Mouse (Mus musculus): Measurements from ENCODE around the gene Cd3d. TPM values are rescaled to one million over a fixed set of nuclear protein-coding genes. Genes with fewer than 3 reads are reported as not detected.

The Cd3d gene
- polyA plus RNA-seq, 1 experiment from 2014 or later, result 0.28 TPM

DNA sequence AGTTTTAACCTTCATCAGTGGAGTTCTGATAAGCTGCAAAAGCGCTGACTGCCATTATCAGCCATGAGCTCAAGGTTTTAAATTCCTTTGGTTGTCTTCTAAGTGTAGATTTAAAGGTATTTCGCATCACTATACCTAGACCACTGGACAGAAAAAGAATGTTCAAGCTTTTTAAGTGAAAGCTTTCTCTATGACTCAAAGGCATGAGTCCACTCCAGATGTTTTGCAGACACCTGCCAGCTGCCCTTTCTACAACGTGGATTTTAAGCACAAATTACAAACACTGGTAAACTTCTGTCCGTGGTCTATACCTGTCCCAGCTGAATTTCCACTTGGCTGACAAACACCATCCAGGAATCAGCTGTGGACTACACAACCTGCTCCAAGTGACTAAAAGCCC, 13.4 kb downstream of the Cd3d start:
- ATAC-seq (ENCODE audit: insufficient number of reproducible peaks, low FRiP score, low TSS enrichment, low read depth), result no peak
- no peak overlapping the region for H3K27ac ChIP-seq
- H3K4me2 ChIP-seq, result no peak overlapping the region
- H3K4me3 ChIP-seq, result no peak overlapping the region
- H3K27me3 ChIP-seq, result 0 out of 2 replicates have a peak, but pooled peaks cover 3% of the 10 kb centered on the region
- 63% methylated on average over 4 of the region's 4 CpGs for WGBS
- H3K4me1 ChIP-seq, result peaks cover 8% of the 10 kb centered on the region; the same call in 1 of the 2 replicates
- no peaks in the 10 kb centered on the region for H3K36me3 ChIP-seq
- H3K9ac ChIP-seq, result no peak overlapping the region
- no peaks in the 10 kb centered on the region for H3K9me3 ChIP-seq

DNA sequence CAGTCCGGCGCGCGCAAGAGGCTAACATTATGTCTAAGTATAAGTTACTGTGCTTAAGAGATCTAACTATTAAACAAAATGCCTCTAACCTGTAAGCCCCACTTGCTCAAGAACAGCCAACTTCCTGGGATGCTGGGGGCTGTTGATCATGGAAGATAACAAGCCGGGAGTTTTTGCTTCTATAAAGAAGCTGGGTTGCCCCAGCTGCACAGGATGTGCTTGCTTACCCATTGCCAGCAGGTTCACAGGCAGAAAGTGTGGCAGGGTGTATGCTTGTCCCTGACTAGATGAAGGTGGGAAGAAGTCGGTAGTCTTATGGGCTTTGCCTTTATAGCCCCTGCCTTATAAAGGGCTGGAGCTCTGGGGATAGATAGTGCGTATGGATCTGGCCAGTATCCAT, 15.0 kb downstream of the Cd3d start:
- H3K4me2 ChIP-seq, result no peak overlapping the region
- 88% methylated on average over 7 of the region's 7 CpGs for WGBS
- H3K27ac ChIP-seq, result no peak overlapping the region
- H3K36me3 ChIP-seq, result no peaks in the 10 kb centered on the region
- H3K4me1 ChIP-seq, result peaks cover 8% of the 10 kb centered on the region; the same call in 1 of the 2 replicates
- H3K9ac ChIP-seq, result no peak overlapping the region
- ATAC-seq (ENCODE audit: insufficient number of reproducible peaks, low FRiP score, low TSS enrichment, low read depth), result no peak
- no peak overlapping the region for H3K4me3 ChIP-seq
- H3K27me3 ChIP-seq, result 0 out of 2 replicates have a peak, but pooled peaks cover 3% of the 10 kb centered on the region
- H3K9me3 ChIP-seq, result no peaks in the 10 kb centered on the region

DNA sequence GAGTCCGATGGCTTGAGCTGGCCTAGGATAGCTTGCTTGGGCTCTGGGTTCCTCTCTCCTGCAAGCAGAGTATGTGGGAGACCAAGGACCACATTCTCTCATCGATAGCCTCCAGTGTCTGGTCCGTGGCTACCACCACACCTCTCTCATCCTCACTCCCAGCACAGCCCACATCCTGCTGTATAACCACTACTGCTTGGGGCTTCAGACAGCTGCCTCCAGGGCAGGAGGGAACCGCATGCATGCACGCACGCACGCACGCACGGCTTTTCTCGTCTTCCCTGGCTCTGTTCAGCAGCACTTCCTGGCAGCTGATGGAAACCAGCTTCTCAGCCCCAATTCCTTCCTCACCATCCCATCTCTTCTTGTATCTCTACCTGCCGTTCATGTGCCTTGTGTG, 16.6 kb downstream of the Cd3d start:
- Histone ChIP-seq H3K36me3 (no peaks in the 10 kb centered on the region), H3K9ac (no peak overlapping the region), H3K27me3 (0 out of 2 replicates have a peak, but pooled peaks cover 3% of the 10 kb centered on the region), H3K4me2 (no peak overlapping the region), H3K4me3 (no peak overlapping the region), H3K9me3 (no peaks in the 10 kb centered on the region), H3K27ac (no peak overlapping the region), H3K4me1 (peaks cover 8% of the 10 kb centered on the region; the same call in 1 of the 2 replicates)
- 53% methylated on average over 11 of the region's 11 CpGs for WGBS
- no peak for ATAC-seq (ENCODE audit: insufficient number of reproducible peaks, low FRiP score, low TSS enrichment, low read depth)

DNA sequence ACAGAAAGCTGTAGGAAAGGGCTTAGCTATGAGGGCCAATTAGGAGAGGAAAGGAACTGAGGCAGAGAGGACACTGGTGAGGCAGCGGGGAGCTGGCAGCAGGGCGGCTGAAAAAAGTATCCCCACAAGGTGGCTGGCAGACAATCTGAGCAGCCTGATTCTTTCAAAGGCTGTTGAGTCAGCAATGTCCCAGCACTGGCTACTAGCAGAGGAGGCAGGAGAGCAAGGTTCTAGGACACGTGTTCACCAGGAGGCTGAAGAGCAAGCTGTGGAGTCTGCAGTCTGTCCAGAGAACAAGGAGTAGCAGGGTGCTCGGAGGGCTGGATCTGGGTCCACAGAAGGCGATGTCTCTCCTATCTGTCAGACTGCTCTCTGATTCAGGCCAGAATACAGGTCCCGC, 17.6 kb downstream of the Cd3d start:
- no peak for ATAC-seq (ENCODE audit: insufficient number of reproducible peaks, low FRiP score, low TSS enrichment, low read depth)
- H3K27me3 ChIP-seq, result 0 out of 2 replicates have a peak, but pooled peaks cover 3% of the 10 kb centered on the region
- no peak overlapping the region for H3K9ac ChIP-seq
- H3K36me3 ChIP-seq, result no peaks in the 10 kb centered on the region
- no peak overlapping the region for H3K4me2 ChIP-seq
- no peak overlapping the region for H3K4me3 ChIP-seq
- H3K4me1 ChIP-seq, result peaks cover 8% of the 10 kb centered on the region; the same call in 1 of the 2 replicates
- H3K9me3 ChIP-seq, result no peaks in the 10 kb centered on the region
- H3K27ac ChIP-seq, result peak overlapping the region; percentile 43; the same call in 1 of the 2 replicates
- 50% methylated on average over 6 of the region's 6 CpGs for WGBS

DNA sequence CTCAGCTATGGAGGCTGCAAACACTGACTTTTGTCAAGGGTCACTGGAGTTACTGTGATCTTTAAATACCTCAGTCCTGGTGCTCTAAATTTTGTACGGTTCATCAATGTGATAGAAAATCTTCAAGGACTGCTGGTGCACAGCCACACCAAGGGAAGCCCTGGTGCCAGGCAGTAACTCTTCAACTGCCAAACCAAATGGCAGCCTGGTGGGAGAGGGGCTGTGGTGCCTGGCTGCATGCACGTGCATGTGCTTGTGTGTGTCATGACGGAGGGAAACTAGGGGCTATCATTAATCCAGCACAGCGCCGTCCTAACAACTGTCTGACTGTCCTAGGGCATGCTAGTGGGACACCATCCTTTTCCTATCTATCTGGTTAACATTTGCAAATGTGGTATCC, 18.2 kb downstream of the Cd3d start:
- WGBS, result 63% methylated on average over 5 of the region's 5 CpGs
- Histone ChIP-seq H3K9ac (no peak overlapping the region), H3K4me2 (no peak overlapping the region), H3K4me3 (no peak overlapping the region), H3K27ac (peak overlapping the region; percentile 43; the same call in 1 of the 2 replicates), H3K9me3 (no peaks in the 10 kb centered on the region), H3K36me3 (no peaks in the 10 kb centered on the region), H3K4me1 (peaks cover 8% of the 10 kb centered on the region; the same call in 1 of the 2 replicates), H3K27me3 (0 out of 2 replicates have a peak, but pooled peaks cover 3% of the 10 kb centered on the region)
- ATAC-seq (ENCODE audit: insufficient number of reproducible peaks, low FRiP score, low TSS enrichment, low read depth), result no peak

DNA sequence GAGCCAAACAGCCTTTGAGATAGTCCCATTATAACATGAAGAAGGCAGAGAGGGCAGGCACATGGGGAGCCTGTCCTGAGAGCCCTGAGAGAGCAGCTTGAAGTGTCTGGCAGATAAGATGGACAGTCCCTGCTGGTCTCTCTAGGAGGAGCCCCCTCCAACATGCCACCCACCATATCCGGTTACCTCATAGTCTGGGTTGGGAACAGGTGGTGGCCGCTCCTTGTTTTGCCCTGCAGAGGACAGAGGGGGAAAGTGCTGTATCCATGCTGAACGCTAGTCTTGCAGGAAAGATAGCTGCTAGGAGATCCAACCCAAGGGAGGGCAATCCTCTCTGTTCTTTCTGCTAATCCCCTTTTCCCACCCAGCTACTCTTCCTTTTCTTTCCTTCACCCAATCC, 18.7 kb downstream of the Cd3d start:
- 52% methylated on average over 3 of the region's 3 CpGs for WGBS
- no peaks in the 10 kb centered on the region for H3K36me3 ChIP-seq
- ATAC-seq (ENCODE audit: insufficient number of reproducible peaks, low FRiP score, low TSS enrichment, low read depth), result 0 out of 2 replicates have a peak, but pooled peaks have one; percentile 61
- no peak overlapping the region for H3K9ac ChIP-seq
- 0 out of 2 replicates have a peak, but pooled peaks cover 3% of the 10 kb centered on the region for H3K27me3 ChIP-seq
- H3K9me3 ChIP-seq, result no peaks in the 10 kb centered on the region
- peak overlapping the region; percentile 14; the same call in 1 of the 2 replicates for H3K27ac ChIP-seq
- no peak overlapping the region for H3K4me3 ChIP-seq
- H3K4me1 ChIP-seq, result peaks cover 8% of the 10 kb centered on the region; the same call in 1 of the 2 replicates
- no peak overlapping the region for H3K4me2 ChIP-seq

DNA sequence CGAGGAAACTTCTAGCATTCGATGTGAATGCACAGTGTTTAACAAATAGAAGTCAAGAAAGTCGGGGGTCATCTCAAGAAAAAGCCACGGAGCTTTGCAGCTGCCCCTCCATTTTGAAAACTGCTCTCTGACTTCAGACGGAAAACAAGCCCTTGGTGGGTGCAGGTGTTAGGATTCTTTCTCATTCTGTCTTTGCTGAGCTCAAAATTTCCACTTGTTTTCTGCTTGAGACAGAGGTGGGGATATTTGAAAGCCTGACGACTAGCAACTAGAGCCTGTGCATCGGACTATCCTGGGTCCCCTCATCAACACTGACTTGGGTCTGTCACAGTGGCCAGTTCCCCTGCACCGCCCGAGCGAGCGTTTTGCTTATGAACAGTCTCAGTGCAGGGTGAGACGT, 25.8 kb downstream of the Cd3d start:
- H3K9me3 ChIP-seq, result no peaks in the 10 kb centered on the region
- no peak overlapping the region for H3K4me2 ChIP-seq
- H3K27me3 ChIP-seq, result 0 out of 2 replicates have a peak, but pooled peaks cover 4% of the 10 kb centered on the region
- WGBS, result 67% methylated on average over 12 of the region's 12 CpGs
- no peak overlapping the region for H3K4me3 ChIP-seq
- H3K36me3 ChIP-seq, result no peaks in the 10 kb centered on the region
- no peak for ATAC-seq (ENCODE audit: insufficient number of reproducible peaks, low FRiP score, low TSS enrichment, low read depth)
- H3K9ac ChIP-seq, result no peak overlapping the region
- no peak overlapping the region for H3K27ac ChIP-seq
- no peaks in the 10 kb centered on the region for H3K4me1 ChIP-seq

DNA sequence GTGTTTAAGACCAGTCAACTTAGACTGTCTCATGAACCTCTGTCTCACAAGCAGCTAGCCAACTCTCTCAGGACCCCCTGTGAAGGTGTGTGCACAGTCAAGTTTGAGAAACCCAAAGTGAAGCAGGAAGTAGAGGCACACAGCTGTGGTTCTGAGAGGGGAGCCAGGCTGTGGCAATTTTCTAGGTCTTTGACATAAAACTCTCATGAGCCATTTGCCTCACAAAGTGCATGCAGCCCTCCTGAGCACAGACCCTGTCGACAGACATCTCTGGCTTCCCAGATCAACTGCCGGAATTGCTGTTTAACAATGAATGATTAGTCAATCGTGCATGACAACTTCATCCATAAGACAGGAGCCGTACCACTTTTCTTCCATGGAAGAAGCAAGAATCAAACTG, 26.8 kb downstream of the Cd3d start:
- Histone ChIP-seq H3K9me3 (no peaks in the 10 kb centered on the region), H3K36me3 (no peaks in the 10 kb centered on the region), H3K27ac (no peak overlapping the region), H3K4me2 (no peak overlapping the region), H3K9ac (no peak overlapping the region), H3K4me3 (no peak overlapping the region), H3K4me1 (no peaks in the 10 kb centered on the region), H3K27me3 (0 out of 2 replicates have a peak, but pooled peaks cover 4% of the 10 kb centered on the region)
- no peak for ATAC-seq (ENCODE audit: insufficient number of reproducible peaks, low FRiP score, low TSS enrichment, low read depth)
- 81% methylated on average over 4 of the region's 4 CpGs for whole genome bisulfite sequencing

DNA sequence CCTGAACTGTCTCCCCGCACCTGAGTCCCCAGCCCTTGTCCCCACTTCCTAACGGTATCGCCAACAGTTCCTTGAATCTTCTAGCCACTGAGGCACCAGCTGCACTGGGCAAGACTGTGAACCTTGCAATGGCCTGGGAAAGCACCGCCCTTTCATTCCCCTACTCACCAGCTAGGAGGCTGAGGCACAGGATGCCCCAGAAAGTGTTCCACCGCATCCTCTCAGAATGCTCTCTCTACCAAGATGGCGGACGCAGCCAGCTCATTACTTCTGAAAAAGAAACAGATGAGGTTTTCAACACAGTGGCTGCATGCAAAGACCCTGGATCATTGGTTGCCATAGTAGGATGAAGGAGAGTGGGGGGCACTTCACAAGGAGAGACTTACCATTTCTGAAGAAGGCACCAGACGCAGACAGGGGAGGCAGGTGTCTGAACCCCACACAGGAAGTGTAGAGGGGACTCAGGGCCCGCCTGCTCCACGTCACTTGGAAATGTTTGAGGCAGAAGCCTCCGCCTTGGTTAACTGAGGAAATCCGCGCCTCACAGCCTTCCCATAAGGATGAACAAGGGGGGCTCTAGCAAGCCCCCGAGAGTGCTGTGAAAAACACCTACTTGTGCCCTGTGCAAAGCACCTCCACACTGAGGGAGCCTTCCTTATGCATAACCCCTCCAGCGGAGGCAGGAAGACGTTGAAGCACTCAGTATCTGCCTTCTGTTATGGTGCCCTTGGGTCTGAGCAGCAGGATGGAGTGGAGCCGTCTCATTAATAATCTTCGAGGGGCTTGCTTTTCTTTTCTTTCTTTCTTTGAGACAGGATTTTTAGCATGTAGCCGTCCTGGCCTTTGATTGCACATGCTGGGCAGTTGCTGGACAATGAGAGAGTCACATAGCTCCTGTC, 27.8 kb downstream of the Cd3d start, which contains the start of gene Cd3e:
Gene Cd3e (minus strand): TSS at position 448 of the 899 bp plus-strand sequence.
- H3K36me3 ChIP-seq, result no peaks in the 10 kb centered on the region
- H3K27ac ChIP-seq, result no peak within 1 kb of the TSS
- H3K27me3 ChIP-seq, result 0 out of 2 replicates have a peak, but pooled peaks cover 4% of the 10 kb centered on the region
- no peak within 1 kb of the TSS for H3K4me2 ChIP-seq
- H3K4me1 ChIP-seq, result no peaks in the 10 kb centered on the region
- ATAC-seq (ENCODE audit: insufficient number of reproducible peaks, low FRiP score, low TSS enrichment, low read depth), result no peak
- H3K9ac ChIP-seq, result no peak within 1 kb of the TSS
- WGBS, result 81% methylated on average over 19 of the region's 19 CpGs
- no peaks in the 10 kb centered on the region for H3K9me3 ChIP-seq
- no peak within 1 kb of the TSS for H3K4me3 ChIP-seq

DNA sequence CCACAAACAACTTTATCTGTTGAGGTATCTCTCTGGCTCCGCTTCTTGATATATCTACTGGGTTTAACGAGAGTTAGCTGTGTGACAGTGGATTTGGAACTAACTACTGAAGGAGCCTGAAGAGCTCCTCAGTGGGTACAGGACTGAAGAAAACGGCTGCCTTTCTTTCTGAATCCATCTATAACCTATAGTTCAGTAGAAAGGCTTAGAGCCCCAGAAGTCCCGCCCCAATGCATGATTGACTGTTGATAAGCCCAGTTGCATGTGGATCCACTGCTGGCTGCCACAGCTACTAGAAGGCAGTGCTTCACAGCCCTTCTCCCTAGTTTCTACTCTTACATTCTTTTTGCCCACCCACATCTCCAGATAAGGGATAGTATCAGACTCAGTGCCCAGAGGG, 28.9 kb downstream of the Cd3d start:
- Histone ChIP-seq H3K9me3 (no peaks in the 10 kb centered on the region), H3K9ac (no peak overlapping the region), H3K4me3 (no peak overlapping the region), H3K27me3 (0 out of 2 replicates have a peak, but pooled peaks cover 4% of the 10 kb centered on the region), H3K4me1 (no peaks in the 10 kb centered on the region), H3K27ac (no peak overlapping the region), H3K36me3 (no peaks in the 10 kb centered on the region), H3K4me2 (no peak overlapping the region)
- WGBS, result 72% methylated on average over 4 of the region's 4 CpGs
- no peak for ATAC-seq (ENCODE audit: insufficient number of reproducible peaks, low FRiP score, low TSS enrichment, low read depth)

DNA sequence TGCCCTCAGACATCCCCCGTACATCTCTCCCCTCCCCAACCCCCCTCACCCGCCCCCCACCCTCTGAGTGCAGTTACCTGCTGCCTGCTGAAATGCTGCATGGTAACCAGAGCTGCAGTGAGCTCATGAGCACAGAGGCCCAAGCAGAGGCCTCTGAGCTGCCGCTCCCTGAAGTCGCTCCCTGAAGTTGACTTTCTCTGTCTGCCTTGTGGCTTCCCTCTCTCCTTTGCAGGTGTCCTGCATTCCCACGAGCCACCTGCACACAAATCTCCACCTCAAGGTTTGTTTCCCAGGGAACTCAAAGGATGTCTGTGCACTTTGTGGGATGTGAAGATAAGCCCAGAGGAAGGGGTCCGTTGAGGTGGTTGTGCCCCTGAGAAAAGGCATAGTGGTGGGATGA, 29.7 kb downstream of the Cd3d start:
- Histone ChIP-seq H3K4me1 (no peaks in the 10 kb centered on the region), H3K36me3 (no peaks in the 10 kb centered on the region), H3K4me3 (no peak overlapping the region), H3K9ac (no peak overlapping the region), H3K27ac (no peak overlapping the region), H3K27me3 (0 out of 2 replicates have a peak, but pooled peaks cover 4% of the 10 kb centered on the region), H3K9me3 (no peaks in the 10 kb centered on the region), H3K4me2 (no peak overlapping the region)
- 41% methylated on average over 6 of the region's 6 CpGs for WGBS
- no peak for ATAC-seq (ENCODE audit: insufficient number of reproducible peaks, low FRiP score, low TSS enrichment, low read depth)

DNA sequence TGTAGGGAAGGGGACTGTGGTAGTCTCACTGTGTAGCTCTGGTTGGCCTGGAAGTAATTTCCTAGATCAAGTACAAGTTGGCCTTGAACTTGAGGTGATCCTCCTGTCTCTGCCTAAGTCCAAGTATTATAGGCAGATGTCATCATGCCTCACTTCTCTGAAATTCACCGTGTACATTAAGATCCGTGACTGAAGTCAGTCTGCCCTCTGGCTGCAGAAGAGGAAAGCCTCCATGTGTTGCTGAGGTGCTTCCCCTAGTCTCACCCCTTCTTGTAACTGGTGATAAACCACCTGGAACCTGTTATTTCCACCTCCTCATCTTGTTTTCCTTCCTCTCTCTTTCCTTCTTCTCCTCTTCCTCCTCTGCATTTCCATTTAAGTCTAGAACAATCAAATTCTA, 33.3 kb downstream of the Cd3d start:
- no peak overlapping the region for H3K9ac ChIP-seq
- no peak overlapping the region for H3K4me2 ChIP-seq
- H3K4me1 ChIP-seq, result no peaks in the 10 kb centered on the region
- H3K9me3 ChIP-seq, result no peaks in the 10 kb centered on the region
- no peak overlapping the region for H3K27ac ChIP-seq
- H3K27me3 ChIP-seq, result 0 out of 2 replicates have a peak, but pooled peaks cover 4% of the 10 kb centered on the region
- 44% methylated on average over 2 of the region's 2 CpGs for WGBS
- no peak overlapping the region for H3K4me3 ChIP-seq
- no peaks in the 10 kb centered on the region for H3K36me3 ChIP-seq
- ATAC-seq (ENCODE audit: insufficient number of reproducible peaks, low FRiP score, low TSS enrichment, low read depth), result no peak
